Mouse (Mus musculus) kidney, adult 2 months (tissue): Measurements from ENCODE around the gene Prkce. TPM values are rescaled to one million over a fixed set of nuclear protein-coding genes. Genes with fewer than 3 reads are reported as not detected.

ENCODE experiments used
- DNase-seq: peaks from one replicate; pipeline ENCODE4 v3.0.0; 2021
- H3K27ac ChIP-seq: fragments of 200-500 bp; 2 replicates; pipeline ENCODE4 v1.5.1; 2012; ENCODE audit warnings: low read depth, low read length, control low read depth, inconsistent platforms; ENCODE audit not compliant: insufficient read depth
- H3K27me3 ChIP-seq: fragments of 200-500 bp; replicated peaks from 2 replicates; pipeline ENCODE4 v1.6.1; 2012; ENCODE audit warnings: mild to moderate bottlenecking, moderate library complexity, low read length, inconsistent platforms; ENCODE audit not compliant: control insufficient read depth, insufficient read depth
- H3K36me3 ChIP-seq: fragments of 200-500 bp; 2 replicates; pipeline ENCODE4 v1.6.1; 2012; ENCODE audit warnings: mild to moderate bottlenecking, moderate library complexity, low read length, inconsistent platforms; ENCODE audit not compliant: control insufficient read depth, insufficient read depth
- H3K4me1 ChIP-seq: fragments of 200-500 bp; 2 replicates; pipeline ENCODE4 v1.6.1; 2011; ENCODE audit warnings: low read length; ENCODE audit not compliant: control insufficient read depth, insufficient read depth
- H3K4me3 ChIP-seq: fragments of 200-500 bp; 2 replicates; pipeline ENCODE4 v1.5.1; 2011; ENCODE audit warnings: mild to moderate bottlenecking, low read depth, low read length, control low read depth; ENCODE audit not compliant: insufficient read depth
- CTCF ChIP-seq: fragments of 200-500 bp; conservative IDR thresholded peaks from 2 replicates; pipeline ENCODE4 v1.5.1; 2011; ENCODE audit warnings: low read depth, mild to moderate bottlenecking, control low read depth, low read length, moderate library complexity, mixed read lengths; ENCODE audit not compliant: insufficient read depth, insufficient read length
- POLR2A ChIP-seq: fragments of 200-500 bp; IDR thresholded peaks from one replicate; pipeline ENCODE4 v1.6.1; 2011; ENCODE audit warnings: low read depth, low read length, control low read depth
- WGBS: fragments of 180-500 bp; shearing (Covaris S2); methylation state at CpG from one replicate; pipeline ENCODE4 v1.1.7; 2018; 5-methylcytosine and 5-hydroxymethylcytosine counted together
- polyA plus RNA-seq: library from polyadenylated mRNA; depleted of rRNA; stranded (reverse); fragments of >200 nt; gene quantifications from 2 replicates; pipeline ENCODE4 v1.2.3, GENCODE M21; 2012

Prkce gene
- polyA plus RNA-seq, 1 experiment = 6.1 TPM

DNA sequence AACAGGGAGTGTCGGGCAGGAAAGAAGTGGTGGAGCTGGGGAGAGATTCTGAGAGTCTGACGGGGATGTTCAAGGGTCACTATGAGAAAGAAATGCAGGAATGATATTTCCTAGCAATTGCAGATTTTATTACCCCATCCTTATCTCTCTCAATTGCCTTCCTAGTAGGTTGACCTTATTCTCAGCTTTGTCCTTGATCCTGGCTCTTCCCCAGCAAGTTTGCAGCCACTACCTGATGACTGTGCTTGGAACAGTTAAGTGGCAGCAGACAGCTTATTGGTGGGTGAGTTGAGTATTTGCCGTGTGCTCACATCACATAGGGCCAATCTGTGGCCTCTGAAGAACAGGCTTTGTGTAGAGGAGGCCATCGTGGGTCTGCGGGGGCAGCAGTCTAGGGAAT is 117.5 kb downstream of the Prkce start:
- Histone ChIP-seq H3K4me3 (no peak overlapping the region), H3K27me3 (no peaks in the 10 kb centered on the region), H3K27ac (no peak overlapping the region), H3K36me3 (no peaks in the 10 kb centered on the region), H3K4me1 (peaks cover 10% of the 10 kb centered on the region)
- 90% methylated on average over 5 of the region's 5 CpGs for WGBS
- TF ChIP-seq POLR2A (no peak), CTCF (no peak)
- no peak for DNase-seq

DNA sequence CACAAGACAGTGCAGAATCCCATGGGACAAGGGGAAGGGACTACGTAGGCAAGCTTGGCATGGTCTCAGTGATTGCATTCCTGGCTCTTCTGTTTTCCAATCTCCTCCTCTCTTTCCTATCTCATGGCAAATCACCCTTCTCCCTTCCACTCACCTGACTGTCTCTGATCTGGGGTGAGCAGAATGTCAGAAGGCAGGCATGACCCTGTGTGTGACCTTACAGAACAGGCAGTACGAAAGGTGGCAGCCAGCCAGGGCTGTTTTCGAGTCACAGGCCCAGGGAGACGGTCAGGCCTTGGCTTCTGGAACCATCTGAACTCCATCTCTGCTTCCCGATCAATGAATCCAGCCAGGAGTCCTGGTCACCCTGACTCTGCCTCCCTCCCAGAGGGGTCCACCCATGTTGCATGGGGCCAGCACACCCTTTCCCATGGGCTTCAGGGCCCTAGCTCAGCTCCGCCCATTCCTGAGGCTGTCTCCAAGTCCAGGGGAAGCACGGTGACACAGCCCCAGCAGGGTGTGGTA is 119.2 kb downstream of the Prkce start:
- WGBS = 32% methylated on average over 7 of the region's 7 CpGs
- Histone ChIP-seq H3K27ac (peak overlapping the region; percentile 39), H3K4me3 (no peak overlapping the region), H3K4me1 (peaks cover 10% of the 10 kb centered on the region), H3K36me3 (no peaks in the 10 kb centered on the region), H3K27me3 (no peaks in the 10 kb centered on the region)
- no peak for TF ChIP-seq CTCF
- no peak for TF ChIP-seq POLR2A
- peak; percentile 89 for DNase-seq

DNA sequence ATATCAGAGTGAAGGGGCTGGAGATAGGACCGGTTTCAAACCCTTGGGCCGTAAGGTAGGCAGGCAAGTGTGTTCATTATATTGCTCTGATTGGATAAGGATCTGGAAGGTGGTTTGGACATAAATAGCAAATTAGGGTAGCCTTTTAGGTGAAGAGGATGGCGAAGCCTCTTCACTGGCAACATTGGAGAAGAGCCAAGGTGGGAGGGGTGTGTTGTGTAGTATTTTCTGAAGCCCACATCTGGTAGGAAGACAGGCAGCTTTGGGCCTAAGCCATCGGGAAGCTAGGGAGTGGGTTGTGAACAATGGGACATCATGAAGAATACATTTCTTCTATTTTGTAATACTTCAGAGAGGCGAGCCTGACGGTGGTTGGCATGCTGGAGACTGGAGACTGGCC is 125.1 kb downstream of the Prkce start:
- TF ChIP-seq CTCF = no peak
- no peak for TF ChIP-seq POLR2A
- no peak for DNase-seq
- Histone ChIP-seq H3K27me3 (no peaks in the 10 kb centered on the region), H3K27ac (peak overlapping the region; percentile 9; the same call in 1 of the 2 replicates), H3K4me1 (peaks cover 8% of the 10 kb centered on the region; the same call in 1 of the 2 replicates), H3K4me3 (no peak overlapping the region), H3K36me3 (no peaks in the 10 kb centered on the region)
- WGBS = 88% methylated on average over 6 of the region's 6 CpGs

DNA sequence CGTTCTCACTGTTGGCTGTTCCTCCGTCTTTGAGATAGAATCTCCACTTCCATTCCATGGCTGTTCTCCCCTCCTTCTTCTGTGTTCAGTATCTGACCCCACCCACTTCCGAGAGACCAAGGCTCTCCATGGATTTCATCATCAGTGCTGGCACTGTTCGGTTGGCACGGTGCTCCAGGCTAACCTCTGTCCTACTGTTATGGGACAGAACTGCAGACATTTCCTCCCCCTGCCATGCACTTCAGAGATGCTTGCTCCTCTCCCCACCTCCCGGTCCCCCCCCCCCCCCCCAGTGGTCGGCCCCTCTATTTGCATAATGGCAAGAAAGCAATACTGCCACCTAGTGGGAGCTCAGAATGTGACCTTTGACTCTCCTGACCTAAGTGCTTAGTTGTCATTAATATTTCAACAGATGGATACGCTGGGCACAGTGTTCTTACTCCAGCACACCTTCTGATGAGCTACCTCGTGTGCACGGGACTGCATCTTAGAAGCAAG is 125.7 kb downstream of the Prkce start:
- 32% methylated on average over 10 of the region's 10 CpGs for WGBS
- Histone ChIP-seq H3K27ac (peak overlapping the region; percentile 9; the same call in 1 of the 2 replicates), H3K27me3 (no peaks in the 10 kb centered on the region), H3K4me3 (peak overlapping the region; percentile 4; the same call in 1 of the 2 replicates), H3K4me1 (peaks cover 8% of the 10 kb centered on the region; the same call in 1 of the 2 replicates), H3K36me3 (no peaks in the 10 kb centered on the region)
- TF ChIP-seq POLR2A (no peak), CTCF (peak; percentile 40)
- peak; percentile 80 for DNase-seq

DNA sequence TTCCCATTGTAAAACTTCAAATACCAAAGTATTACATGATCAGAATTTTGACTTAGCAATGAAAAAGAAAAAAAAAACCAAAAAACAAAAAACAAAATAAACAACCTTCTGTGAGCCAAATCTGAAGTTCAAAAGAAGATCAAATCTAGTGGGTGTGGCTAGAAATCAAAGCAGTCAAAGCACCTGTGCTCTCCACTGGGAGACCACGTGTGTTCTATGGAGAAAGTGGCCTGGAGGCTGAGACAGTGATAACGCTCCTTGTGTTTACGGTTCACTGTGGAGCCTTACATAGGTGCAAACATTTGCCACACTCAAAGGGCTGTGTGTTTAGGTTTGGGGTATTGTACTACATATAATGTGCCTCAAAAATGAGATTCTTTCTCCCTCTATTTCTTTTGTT is 132.0 kb downstream of the Prkce start:
- no peak overlapping the region for H3K4me3 ChIP-seq

DNA sequence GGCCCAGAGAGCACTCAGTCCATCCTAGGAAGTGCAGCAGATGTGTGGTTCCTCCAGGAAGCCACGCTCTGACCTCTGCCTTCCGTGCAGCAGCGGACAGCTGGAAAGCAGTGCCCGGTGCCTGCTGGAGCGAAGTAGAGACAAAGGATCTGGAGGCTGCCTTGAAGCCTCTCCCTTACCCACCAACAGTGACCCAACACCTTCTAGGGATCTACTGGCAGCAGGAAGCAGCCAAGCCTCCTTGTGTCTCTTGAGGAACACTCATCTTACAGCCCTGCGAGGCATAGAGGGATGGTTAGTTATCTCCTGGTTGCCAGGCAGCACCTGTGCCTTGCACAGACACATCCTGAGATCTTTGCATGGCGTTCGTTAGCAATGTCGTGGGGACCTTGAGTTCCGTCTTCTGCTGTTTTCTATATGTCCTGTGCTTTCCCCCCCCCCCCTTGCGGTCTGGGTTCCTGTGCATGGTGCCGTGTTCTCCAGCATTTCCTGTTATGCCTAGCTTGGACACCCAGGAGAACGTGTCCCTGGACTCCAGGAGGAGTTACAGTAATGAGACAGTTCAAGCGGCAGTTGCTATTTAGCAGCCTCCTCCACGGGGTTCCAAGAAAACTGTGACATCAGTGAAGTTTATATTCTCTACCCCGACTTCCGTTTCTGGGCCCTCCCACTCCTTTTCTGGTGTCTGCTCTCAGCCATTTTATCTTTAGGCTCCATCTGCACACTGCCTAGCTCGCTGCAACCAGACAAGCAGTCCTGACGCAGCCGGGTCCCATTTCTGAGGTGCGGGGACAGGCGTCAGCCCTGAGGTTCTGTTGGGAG is 133.4 kb downstream of the Prkce start:
- Histone ChIP-seq H3K36me3 (no peaks in the 10 kb centered on the region), H3K4me1 (peaks cover 10% of the 10 kb centered on the region; the same call in 1 of the 2 replicates), H3K4me3 (peak overlapping the region; percentile 16; the same call in 1 of the 2 replicates), H3K27ac (peak overlapping the region; percentile 52; the same call in 1 of the 2 replicates), H3K27me3 (no peaks in the 10 kb centered on the region)
- 38% methylated on average over 22 of the region's 22 CpGs for WGBS
- TF ChIP-seq POLR2A = no peak
- no peak for TF ChIP-seq CTCF
- DNase-seq = peak; percentile 42

More for the DNA sequence above, 132.0 kb downstream of the Prkce start:
- no peak for DNase-seq
- Histone ChIP-seq H3K27me3 (no peaks in the 10 kb centered on the region), H3K4me1 (peaks cover 10% of the 10 kb centered on the region; the same call in 1 of the 2 replicates), H3K27ac (no peak overlapping the region), H3K36me3 (no peaks in the 10 kb centered on the region)
- no peak for TF ChIP-seq CTCF
- 84% methylated on average over 3 of the region's 3 CpGs for whole genome bisulfite sequencing

DNA sequence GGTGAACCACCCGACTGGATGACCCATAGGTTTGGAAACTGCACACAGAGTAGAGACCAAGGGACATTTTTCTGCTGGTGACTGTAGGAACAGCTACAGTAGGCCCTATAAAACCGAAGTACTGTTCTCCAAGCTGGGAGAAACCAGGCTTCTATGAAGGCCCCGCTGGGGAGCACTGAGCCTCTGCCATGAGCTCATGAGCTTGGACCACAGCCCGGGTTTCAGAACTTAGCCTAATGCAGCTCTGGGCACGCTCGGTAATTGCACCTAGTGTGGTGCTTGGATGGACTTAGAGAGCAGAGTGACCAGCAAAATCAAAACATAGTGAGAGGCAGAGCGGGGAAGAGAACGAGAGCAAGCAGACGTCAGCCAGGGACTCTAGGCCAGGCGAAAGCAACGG is 134.7 kb downstream of the Prkce start:
- Histone ChIP-seq H3K27ac (peak overlapping the region; percentile 58; the same call in 1 of the 2 replicates), H3K27me3 (no peaks in the 10 kb centered on the region), H3K4me3 (no peak overlapping the region), H3K36me3 (no peaks in the 10 kb centered on the region), H3K4me1 (peaks cover 10% of the 10 kb centered on the region; the same call in 1 of the 2 replicates)
- no peak for TF ChIP-seq CTCF
- no peak for TF ChIP-seq POLR2A
- 84% methylated on average over 11 of the region's 11 CpGs for WGBS
- peak; percentile 35 for DNase-seq
